Mouse (Mus musculus): ENCODE measurements around the gene Ydjc.

- TF ChIP-seq EP300 (IDR thresholded peaks at IDR 0.05; ENCODE audit: low read depth in 1 of 2, low read length in 2 of 2) (no peak), CTCF (IDR thresholded peaks at IDR 0.05 in 2 of 3, conservative IDR thresholded peaks at IDR 0.05 in 1 of 3; ENCODE audit: control insufficient read depth in 1 of 3, insufficient read depth in 1 of 3, low read depth in 2 of 3, low read length in 3 of 3, poor library complexity in 1 of 3, severe bottlenecking in 1 of 3) (no peak), POLR2A (IDR thresholded peaks at IDR 0.05; ENCODE audit: control insufficient read depth in 1 of 2, insufficient read depth in 1 of 2, low read depth in 1 of 2, low read length in 2 of 2, poor library complexity in 1 of 2) (no peak)
Observed at GRCm38 (mm10) chr16:17121569-17121968, 22.9 kb upstream of the Ydjc start.

All from MEL (cell line).